Mouse (Mus musculus) cerebellum, adult 2 months (tissue): ENCODE measurements around the gene Lsp1. TPM values are rescaled to one million over a fixed set of nuclear protein-coding genes. Genes with fewer than 3 reads are reported as not detected.
A peak's percentile ranks its signal among the peaks of the same experiment; 100 is the strongest.

Experiments
- DNase-seq, 2 experiments: peaks; one replicate each; pipeline ENCODE4 v3.0.0; 2021
- H3K27ac ChIP-seq: fragments of 200-500 bp; 2 replicates; pipeline ENCODE4 v1.5.1; 2012; ENCODE audit warnings: low read length, control low read depth, inconsistent platforms; ENCODE audit not compliant: insufficient read depth
- H3K27me3 ChIP-seq: fragments of 200-500 bp; 2 replicates; pipeline ENCODE4 v1.6.1; 2012; ENCODE audit warnings: inconsistent platforms, mild to moderate bottlenecking, low read length, moderate library complexity; ENCODE audit not compliant: control insufficient read depth, insufficient read depth
- H3K4me1 ChIP-seq: fragments of 200-500 bp; 2 replicates; pipeline ENCODE4 v1.6.1; 2011; ENCODE audit warnings: low read length; ENCODE audit not compliant: control insufficient read depth, insufficient read depth
- H3K4me3 ChIP-seq: fragments of 200-500 bp; replicated peaks from 2 replicates; pipeline ENCODE3; 2011; ENCODE audit warnings: mild to moderate bottlenecking, low read depth, low read length, control low read depth; ENCODE audit not compliant: insufficient read depth
- CTCF ChIP-seq: fragments of 200-500 bp; IDR thresholded peaks from 2 replicates; pipeline ENCODE4 v1.5.1; 2011; ENCODE audit warnings: low read depth, mild to moderate bottlenecking, control low read depth, low read length, moderate library complexity, borderline replicate concordance; ENCODE audit not compliant: insufficient read depth
- POLR2A ChIP-seq: fragments of 200-500 bp; IDR thresholded peaks from 2 replicates; pipeline ENCODE4 v1.6.1; 2011; ENCODE audit warnings: low read length, control low read depth, borderline replicate concordance; ENCODE audit not compliant: insufficient read depth
- WGBS: fragments of 180-500 bp; shearing (Covaris S2); methylation state at CpG from one replicate; pipeline ENCODE4 v1.1.7; 2018; 5-methylcytosine and 5-hydroxymethylcytosine counted together
- polyA plus RNA-seq: library from polyadenylated mRNA; depleted of rRNA; stranded (reverse); fragments of >200 nt; gene quantifications from 2 replicates; pipeline ENCODE4 v1.2.3, GENCODE M21; 2012

The Lsp1 gene
- polyA plus RNA-seq, 1 experiment, result 5.9 TPM

GRCm38 (mm10) chr7:142529350-142529749 lies 68.7 kb downstream of the Lsp1 start:
- no peak overlapping the region for H3K4me3 ChIP-seq
- no peak for DNase-seq
- H3K27ac ChIP-seq, result no peak overlapping the region
- 66% methylated on average over 10 of the region's 10 CpGs for WGBS
- no peak for TF ChIP-seq CTCF
- no peak for TF ChIP-seq POLR2A
- H3K4me1 ChIP-seq, result peaks cover 7% of the 10 kb centered on the region
- H3K27me3 ChIP-seq, result no peaks in the 10 kb centered on the region

DNA sequence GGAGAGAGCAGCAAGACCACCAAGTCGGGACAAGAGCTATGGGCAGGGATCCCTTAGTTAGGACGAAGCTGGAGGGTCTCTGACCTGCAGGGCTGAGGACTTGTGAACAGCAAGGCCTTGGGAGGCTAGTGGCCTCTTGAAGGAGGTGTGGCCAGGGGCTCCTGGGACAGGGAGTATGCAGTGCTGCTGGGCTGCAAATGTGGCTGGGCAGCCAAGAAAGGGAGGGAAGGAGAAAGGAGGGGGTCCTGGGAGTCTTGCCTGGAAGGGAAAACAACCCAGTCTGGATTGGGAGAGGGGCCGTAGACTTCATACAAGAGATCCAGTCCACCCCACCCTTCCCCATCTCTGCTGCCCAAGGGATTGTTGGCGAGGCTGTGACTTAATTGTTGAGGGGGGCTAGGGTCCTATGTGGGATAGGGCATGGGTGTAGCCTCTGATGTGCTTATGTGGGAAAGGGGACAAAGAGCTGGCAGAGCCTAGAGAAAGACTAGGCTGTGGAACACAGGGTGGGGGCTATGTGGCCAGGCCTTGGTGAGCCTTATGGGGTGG lies 71.4 kb downstream of the Lsp1 start:
- Histone ChIP-seq H3K4me1 (peaks cover 7% of the 10 kb centered on the region), H3K27me3 (no peaks in the 10 kb centered on the region), H3K4me3 (no peak overlapping the region), H3K27ac (no peak overlapping the region)
- DNase-seq, result peak in 1 of 2 experiments; percentile 19
- TF ChIP-seq CTCF (no peak), POLR2A (no peak)
- WGBS, result 90% methylated on average over 4 of the region's 4 CpGs

- DNase-seq, result no peak
- H3K27me3 ChIP-seq, result no peaks in the 10 kb centered on the region
- TF ChIP-seq POLR2A (no peak), CTCF (no peak)
- peak within 1 kb of the TSS; percentile 93 for H3K4me3 ChIP-seq
- peaks cover 7% of the 10 kb centered on the region for H3K4me1 ChIP-seq
- H3K27ac ChIP-seq, result peak within 1 kb of the TSS; percentile 33; the same call in 1 of the 2 replicates
- 4% methylated on average over 17 of the region's 17 CpGs for WGBS
These were observed 72.1 kb downstream of the Lsp1 start, which contains the start of gene Mrpl23 for GRCm38 (mm10) chr7:142532671-142533058. Gene Mrpl23, plus strand, starts transcription at chr7:142532686.

- H3K4me1 ChIP-seq, result peaks cover 10% of the 10 kb centered on the region
- DNase-seq, result peak; percentile 87 to 92
- WGBS, result under 1% methylated on average over 44 of the region's 44 CpGs
- H3K4me3 ChIP-seq, result peak overlapping the region; percentile 93
- TF ChIP-seq POLR2A (peak; percentile 45; the same call in 1 of the 2 replicates), CTCF (peak; percentile 80)
- H3K27me3 ChIP-seq, result no peaks in the 10 kb centered on the region
- peak overlapping the region; percentile 33; the same call in 1 of the 2 replicates for H3K27ac ChIP-seq
These were observed 72.6 kb downstream of the Lsp1 start for GRCm38 (mm10) chr7:142533059-142533855.

- TF ChIP-seq POLR2A (no peak), CTCF (no peak)
- H3K4me1 ChIP-seq, result peaks cover 10% of the 10 kb centered on the region
- WGBS, result 73% methylated on average over 4 of the region's 4 CpGs
- H3K27me3 ChIP-seq, result no peaks in the 10 kb centered on the region
- no peak overlapping the region for H3K4me3 ChIP-seq
- no peak for DNase-seq
- no peak overlapping the region for H3K27ac ChIP-seq
These were observed 74.5 kb downstream of the Lsp1 start for GRCm38 (mm10) chr7:142535116-142535515.

DNA sequence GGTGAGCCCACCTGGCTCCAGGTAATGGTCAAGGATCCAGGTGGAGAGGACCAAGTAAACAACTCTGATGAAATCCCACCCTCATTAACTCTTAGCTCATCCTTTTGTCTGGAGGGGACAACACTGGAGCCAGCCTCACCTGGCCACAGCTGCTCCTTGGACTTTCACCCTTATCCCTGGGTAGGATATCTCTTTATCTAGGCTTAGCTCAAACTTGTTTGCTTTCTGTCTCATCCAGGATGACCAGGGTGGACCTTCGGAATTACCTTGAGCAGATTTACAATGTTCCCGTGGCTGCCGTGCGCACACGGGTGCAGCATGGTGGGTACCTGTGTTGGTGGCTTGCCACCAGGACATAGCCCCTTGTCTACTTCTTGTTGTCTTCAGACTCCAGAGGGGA lies 75.2 kb downstream of the Lsp1 start:
- WGBS, result 96% methylated on average over 5 of the region's 5 CpGs
- no peaks in the 10 kb centered on the region for H3K27me3 ChIP-seq
- DNase-seq, result no peak
- no peak for TF ChIP-seq POLR2A
- no peak for TF ChIP-seq CTCF
- no peak overlapping the region for H3K4me3 ChIP-seq
- H3K27ac ChIP-seq, result no peak overlapping the region
- H3K4me1 ChIP-seq, result peaks cover 10% of the 10 kb centered on the region

- H3K27me3 ChIP-seq, result no peaks in the 10 kb centered on the region
- TF ChIP-seq CTCF (no peak), POLR2A (no peak)
- H3K27ac ChIP-seq, result no peak overlapping the region
- WGBS, result 86% methylated on average over 5 of the region's 5 CpGs
- peak in 1 of 2 experiments; percentile 19 for DNase-seq
- no peak overlapping the region for H3K4me3 ChIP-seq
- H3K4me1 ChIP-seq, result peaks cover 10% of the 10 kb centered on the region
These were observed 76.6 kb downstream of the Lsp1 start for GRCm38 (mm10) chr7:142537181-142537580.

- H3K4me1 ChIP-seq, result peaks cover 7% of the 10 kb centered on the region
- no peak overlapping the region for H3K27ac ChIP-seq
- 14% methylated on average over 6 of the region's 6 CpGs for WGBS
- no peaks in the 10 kb centered on the region for H3K27me3 ChIP-seq
- no peak for TF ChIP-seq POLR2A
- peak; percentile 63; the same call in 1 of the 2 replicates for TF ChIP-seq CTCF
- DNase-seq, result peak; percentile 54 to 76
- no peak overlapping the region for H3K4me3 ChIP-seq
These were observed 77.3 kb downstream of the Lsp1 start for GRCm38 (mm10) chr7:142537879-142538278.
